Mouse (Mus musculus): Measurements from ENCODE around the gene Zbtb18. TPM values are rescaled to one million over a fixed set of nuclear protein-coding genes. Genes with fewer than 3 reads are reported as not detected.
A peak's percentile ranks its signal among the peaks of the same experiment; 100 is the strongest.
"Not testable (repeated sequence)": the region's sequence is repeated elsewhere in the genome, so short reads cannot be mapped to it uniquely, and the experiment has no call there.

The Zbtb18 gene
- polyA plus RNA-seq, 1 experiment from 2014 or later = 3.2 TPM

DNA sequence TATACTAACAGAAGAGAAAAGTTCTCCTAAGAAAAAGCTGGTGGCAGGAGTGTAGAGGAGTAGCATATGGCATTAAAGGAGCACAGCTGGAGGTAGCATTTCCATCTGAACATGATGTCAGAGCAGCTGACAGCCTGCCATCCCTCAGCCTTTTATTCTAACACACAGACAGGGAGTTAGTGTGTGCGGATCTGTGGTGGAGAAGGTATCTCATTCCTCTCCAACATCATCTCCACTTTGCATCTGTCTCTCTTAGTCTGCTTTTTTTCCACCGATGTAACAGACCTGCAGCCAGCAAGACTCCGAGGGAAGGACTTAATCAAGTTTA is 2.3 kb downstream of the Zbtb18 start:
- peak overlapping the region; percentile 95 for H3K4me2 ChIP-seq
- 24% methylated on average over 3 of the region's 3 CpGs for WGBS (ENCODE audit: insufficient replicate concordance)
- peak overlapping the region; percentile 82; the same call in 1 of the 2 replicates for H3K4me3 ChIP-seq (ENCODE audit: low read depth, low read length)
- H3K36me3 ChIP-seq (ENCODE audit: control insufficient read depth, insufficient read depth, low read length) = peaks cover 4% of the 10 kb centered on the region; the same call in 1 of the 2 replicates
- no peak overlapping the region for H3K9ac ChIP-seq (ENCODE audit: low read depth, low read length)
- H3K27ac ChIP-seq (ENCODE audit: low read depth, low read length) = no peak overlapping the region
- H3K27me3 ChIP-seq (ENCODE audit: control insufficient read depth, insufficient read depth, low read length) = no peaks in the 10 kb centered on the region
- H3K4me1 ChIP-seq (ENCODE audit: control insufficient read depth, insufficient read depth, low read length) = peaks cover 22% of the 10 kb centered on the region
- ATAC-seq (replicated peaks; ENCODE audit: insufficient number of reproducible peaks, low FRiP score, low TSS enrichment) = no peak
- H3K9me3 ChIP-seq (replicated peaks; ENCODE audit: control insufficient read depth, low read length) = no peaks in the 10 kb centered on the region

DNA sequence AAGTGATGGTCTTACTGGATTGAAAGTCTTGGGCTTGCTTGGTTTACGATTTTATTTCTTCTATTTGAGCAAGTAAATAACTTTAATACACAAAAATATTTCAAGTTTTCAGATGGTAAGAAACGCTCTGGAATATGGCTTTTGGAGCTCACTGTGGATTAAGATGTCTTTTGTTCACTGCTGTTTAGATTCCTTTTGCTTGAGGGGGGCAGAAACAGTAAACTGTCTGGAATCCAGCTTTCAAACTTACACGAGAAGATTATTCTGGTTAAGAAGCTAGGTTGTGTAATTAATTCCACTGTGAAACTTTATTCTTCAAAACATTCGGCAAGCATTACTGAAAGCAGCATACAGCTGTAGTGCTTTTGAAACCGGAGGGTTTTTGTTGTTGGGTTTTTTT is 2.8 kb downstream of the Zbtb18 start:
- H3K4me1 ChIP-seq (ENCODE audit: control insufficient read depth, insufficient read depth, low read length) = peaks cover 22% of the 10 kb centered on the region
- no peaks in the 10 kb centered on the region for H3K9me3 ChIP-seq (replicated peaks; ENCODE audit: control insufficient read depth, low read length)
- no peaks in the 10 kb centered on the region for H3K27me3 ChIP-seq (ENCODE audit: control insufficient read depth, insufficient read depth, low read length)
- WGBS (ENCODE audit: insufficient replicate concordance) = 58% methylated on average over 5 of the region's 5 CpGs
- no peak overlapping the region for H3K9ac ChIP-seq (ENCODE audit: low read depth, low read length)
- no peak for ATAC-seq (replicated peaks; ENCODE audit: insufficient number of reproducible peaks, low FRiP score, low TSS enrichment)
- H3K27ac ChIP-seq (ENCODE audit: low read depth, low read length) = no peak overlapping the region
- no peak overlapping the region for H3K4me3 ChIP-seq (ENCODE audit: low read depth, low read length)
- H3K4me2 ChIP-seq = no peak overlapping the region
- peaks cover 4% of the 10 kb centered on the region; the same call in 1 of the 2 replicates for H3K36me3 ChIP-seq (ENCODE audit: control insufficient read depth, insufficient read depth, low read length)

DNA sequence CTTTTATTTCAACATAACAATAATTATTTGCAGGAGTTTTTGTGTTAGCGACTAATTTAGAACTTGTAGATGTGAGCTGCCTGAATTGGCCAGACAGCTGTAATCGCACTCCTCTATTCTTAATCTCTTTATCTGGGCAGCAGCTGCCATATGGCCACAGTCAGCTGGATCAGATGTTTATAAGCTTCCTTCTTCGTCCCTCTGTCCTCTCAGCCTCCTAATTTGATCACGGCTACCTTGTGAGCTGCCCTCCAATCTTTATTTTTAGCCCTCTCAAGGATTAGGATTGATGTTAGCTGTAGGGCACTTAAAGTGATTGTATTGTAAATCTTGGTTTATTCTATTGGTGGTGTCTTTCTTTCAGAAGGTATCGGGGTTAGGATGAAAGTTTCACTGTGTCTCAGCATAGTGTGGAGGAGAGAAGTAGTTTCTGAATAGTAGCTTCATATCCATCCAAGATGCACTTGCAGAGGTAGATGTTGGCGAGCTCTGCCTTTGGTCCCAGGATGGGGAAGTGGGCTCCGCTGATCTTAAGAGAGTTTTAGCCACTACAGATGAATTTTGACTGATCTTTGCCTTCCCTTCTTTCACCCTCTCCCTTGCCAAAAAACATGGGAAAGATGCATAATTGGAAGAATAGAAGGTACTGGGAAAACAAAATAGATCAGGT is 3.4 kb downstream of the Zbtb18 start:
- Histone ChIP-seq H3K36me3 (ENCODE audit: control insufficient read depth, insufficient read depth, low read length) (peaks cover 4% of the 10 kb centered on the region; the same call in 1 of the 2 replicates), H3K4me1 (ENCODE audit: control insufficient read depth, insufficient read depth, low read length) (peaks cover 22% of the 10 kb centered on the region), H3K9me3 (replicated peaks; ENCODE audit: control insufficient read depth, low read length) (no peaks in the 10 kb centered on the region), H3K4me2 (peak overlapping the region; percentile 27), H3K27me3 (ENCODE audit: control insufficient read depth, insufficient read depth, low read length) (no peaks in the 10 kb centered on the region), H3K27ac (ENCODE audit: low read depth, low read length) (no peak overlapping the region), H3K4me3 (ENCODE audit: low read depth, low read length) (no peak overlapping the region), H3K9ac (ENCODE audit: low read depth, low read length) (no peak overlapping the region)
- no peak for ATAC-seq (replicated peaks; ENCODE audit: insufficient number of reproducible peaks, low FRiP score, low TSS enrichment)
- 40% methylated on average over 7 of the region's 7 CpGs for WGBS (ENCODE audit: insufficient replicate concordance)

GRCm38 (mm10) chr1:177447086-177447485 is 4.9 kb downstream of the Zbtb18 start:
- 59% methylated on average over 9 of the region's 9 CpGs for WGBS (ENCODE audit: insufficient replicate concordance)
- H3K4me2 ChIP-seq = no peak overlapping the region
- peaks cover 4% of the 10 kb centered on the region; the same call in 1 of the 2 replicates for H3K36me3 ChIP-seq (ENCODE audit: control insufficient read depth, insufficient read depth, low read length)
- H3K4me3 ChIP-seq (ENCODE audit: low read depth, low read length) = no peak overlapping the region
- no peak overlapping the region for H3K9ac ChIP-seq (ENCODE audit: low read depth, low read length)
- no peak for ATAC-seq (replicated peaks; ENCODE audit: insufficient number of reproducible peaks, low FRiP score, low TSS enrichment)
- peaks cover 22% of the 10 kb centered on the region for H3K4me1 ChIP-seq (ENCODE audit: control insufficient read depth, insufficient read depth, low read length)
- no peaks in the 10 kb centered on the region for H3K9me3 ChIP-seq (replicated peaks; ENCODE audit: control insufficient read depth, low read length)
- H3K27me3 ChIP-seq (ENCODE audit: control insufficient read depth, insufficient read depth, low read length) = no peaks in the 10 kb centered on the region
- H3K27ac ChIP-seq (ENCODE audit: low read depth, low read length) = no peak overlapping the region

- 71% methylated on average over 12 of the region's 12 CpGs for WGBS (ENCODE audit: insufficient replicate concordance)
- H3K4me2 ChIP-seq = no peak overlapping the region
- H3K36me3 ChIP-seq (ENCODE audit: control insufficient read depth, insufficient read depth, low read length) = peaks cover 4% of the 10 kb centered on the region; the same call in 1 of the 2 replicates
- no peaks in the 10 kb centered on the region for H3K27me3 ChIP-seq (ENCODE audit: control insufficient read depth, insufficient read depth, low read length)
- peaks cover 22% of the 10 kb centered on the region for H3K4me1 ChIP-seq (ENCODE audit: control insufficient read depth, insufficient read depth, low read length)
- ATAC-seq (replicated peaks; ENCODE audit: insufficient number of reproducible peaks, low FRiP score, low TSS enrichment) = no peak
- H3K4me3 ChIP-seq (ENCODE audit: low read depth, low read length) = no peak overlapping the region
- H3K9me3 ChIP-seq (replicated peaks; ENCODE audit: control insufficient read depth, low read length) = no peaks in the 10 kb centered on the region
- H3K9ac ChIP-seq (ENCODE audit: low read depth, low read length) = no peak overlapping the region
- no peak overlapping the region for H3K27ac ChIP-seq (ENCODE audit: low read depth, low read length)
Observed at GRCm38 (mm10) chr1:177447541-177448111, 5.5 kb downstream of the Zbtb18 start.

DNA sequence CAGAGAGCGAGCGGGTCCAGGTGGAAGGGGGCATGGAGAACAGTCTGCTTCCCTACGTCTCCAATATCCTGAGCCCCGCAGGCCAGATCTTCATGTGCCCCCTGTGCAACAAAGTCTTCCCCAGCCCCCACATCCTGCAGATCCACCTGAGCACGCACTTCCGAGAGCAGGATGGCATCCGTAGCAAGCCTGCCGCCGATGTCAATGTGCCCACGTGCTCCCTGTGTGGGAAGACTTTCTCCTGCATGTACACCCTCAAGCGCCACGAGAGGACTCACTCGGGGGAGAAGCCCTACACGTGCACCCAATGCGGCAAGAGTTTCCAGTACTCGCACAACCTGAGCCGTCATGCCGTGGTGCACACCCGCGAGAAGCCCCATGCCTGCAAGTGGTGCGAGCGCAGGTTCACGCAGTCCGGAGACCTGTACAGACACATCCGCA is 6.0 kb downstream of the Zbtb18 start:
- WGBS (ENCODE audit: insufficient replicate concordance) = 94% methylated on average over 25 of the region's 25 CpGs
- Histone ChIP-seq H3K4me3 (ENCODE audit: low read depth, low read length) (no peak overlapping the region), H3K36me3 (ENCODE audit: control insufficient read depth, insufficient read depth, low read length) (peaks cover 4% of the 10 kb centered on the region; the same call in 1 of the 2 replicates), H3K4me1 (ENCODE audit: control insufficient read depth, insufficient read depth, low read length) (peaks cover 22% of the 10 kb centered on the region), H3K9ac (ENCODE audit: low read depth, low read length) (no peak overlapping the region), H3K27ac (ENCODE audit: low read depth, low read length) (no peak overlapping the region), H3K27me3 (ENCODE audit: control insufficient read depth, insufficient read depth, low read length) (no peaks in the 10 kb centered on the region), H3K9me3 (replicated peaks; ENCODE audit: control insufficient read depth, low read length) (no peaks in the 10 kb centered on the region), H3K4me2 (no peak overlapping the region)
- ATAC-seq (replicated peaks; ENCODE audit: insufficient number of reproducible peaks, low FRiP score, low TSS enrichment) = no peak

DNA sequence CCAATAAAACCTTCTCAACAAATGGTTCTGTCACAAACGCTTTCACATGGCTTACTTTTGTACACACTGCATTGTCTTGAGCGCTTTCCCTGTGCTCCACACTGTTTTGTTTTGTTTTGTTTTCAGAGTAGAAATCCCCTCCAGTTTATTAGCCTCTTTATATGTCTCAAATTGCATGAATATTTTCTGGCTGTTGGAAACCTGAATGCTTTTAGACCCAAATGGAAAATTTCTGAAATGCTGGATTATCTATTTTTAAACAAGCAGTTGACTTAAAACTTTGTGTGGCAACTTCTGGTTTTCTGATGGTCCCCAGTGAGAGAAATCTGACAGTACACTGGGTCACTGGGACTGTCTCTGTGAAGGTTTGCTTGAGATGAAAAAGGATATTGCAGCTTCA is 6.8 kb downstream of the Zbtb18 start:
- Histone ChIP-seq H3K9ac (ENCODE audit: low read depth, low read length) (no peak overlapping the region), H3K27me3 (ENCODE audit: control insufficient read depth, insufficient read depth, low read length) (no peaks in the 10 kb centered on the region), H3K36me3 (ENCODE audit: control insufficient read depth, insufficient read depth, low read length) (peaks cover 4% of the 10 kb centered on the region; the same call in 1 of the 2 replicates), H3K9me3 (replicated peaks; ENCODE audit: control insufficient read depth, low read length) (no peaks in the 10 kb centered on the region), H3K4me1 (ENCODE audit: control insufficient read depth, insufficient read depth, low read length) (peaks cover 16% of the 10 kb centered on the region), H3K4me2 (no peak overlapping the region), H3K4me3 (ENCODE audit: low read depth, low read length) (no peak overlapping the region), H3K27ac (ENCODE audit: low read depth, low read length) (no peak overlapping the region)
- no peak for ATAC-seq (replicated peaks; ENCODE audit: insufficient number of reproducible peaks, low FRiP score, low TSS enrichment)
- 91% methylated on average over 2 of the region's 2 CpGs for WGBS (ENCODE audit: insufficient replicate concordance)

DNA sequence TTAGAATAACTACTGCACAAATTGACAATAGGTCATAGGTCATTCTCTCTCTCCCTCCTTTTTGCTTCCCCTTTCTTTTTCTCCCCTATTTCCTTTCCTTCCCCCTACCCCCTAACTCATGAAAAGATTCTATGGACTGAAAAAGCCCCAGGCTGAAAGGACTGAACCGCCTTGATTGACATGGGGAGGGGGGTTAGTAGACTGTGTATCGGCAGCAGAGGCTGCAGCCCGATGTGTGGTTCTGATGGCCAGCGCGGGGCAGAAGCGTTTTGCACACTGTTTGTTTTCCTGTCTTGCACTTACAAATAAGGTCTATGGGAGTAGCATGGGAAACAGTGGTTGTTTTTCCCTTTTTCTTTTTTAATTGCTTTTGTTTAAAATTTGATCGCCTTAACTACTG is 7.7 kb downstream of the Zbtb18 start:
- not testable (repeated sequence) for H3K27me3 ChIP-seq (ENCODE audit: control insufficient read depth, insufficient read depth, low read length); H3K4me3 ChIP-seq (ENCODE audit: low read depth, low read length); H3K27ac ChIP-seq (ENCODE audit: low read depth, low read length); ATAC-seq (replicated peaks; ENCODE audit: insufficient number of reproducible peaks, low FRiP score, low TSS enrichment); H3K36me3 ChIP-seq (ENCODE audit: control insufficient read depth, insufficient read depth, low read length); H3K9ac ChIP-seq (ENCODE audit: low read depth, low read length); H3K4me2 ChIP-seq; H3K9me3 ChIP-seq (replicated peaks; ENCODE audit: control insufficient read depth, low read length)
- 75% methylated on average over 7 of the region's 7 CpGs for WGBS (ENCODE audit: insufficient replicate concordance)
- peaks cover 11% of the 10 kb centered on the region for H3K4me1 ChIP-seq (ENCODE audit: control insufficient read depth, insufficient read depth, low read length)

- 0 out of 2 replicates have a peak, but pooled peaks cover 2% of the 10 kb centered on the region for H3K4me1 ChIP-seq (ENCODE audit: control insufficient read depth, insufficient read depth, low read length)
- no peak overlapping the region for H3K4me3 ChIP-seq (ENCODE audit: low read depth, low read length)
- H3K9me3 ChIP-seq (replicated peaks; ENCODE audit: control insufficient read depth, low read length) = no peaks in the 10 kb centered on the region
- no peak overlapping the region for H3K27ac ChIP-seq (ENCODE audit: low read depth, low read length)
- no peak overlapping the region for H3K4me2 ChIP-seq
- 81% methylated on average over 2 of the region's 2 CpGs for WGBS (ENCODE audit: insufficient replicate concordance)
- H3K9ac ChIP-seq (ENCODE audit: low read depth, low read length) = no peak overlapping the region
- ATAC-seq (replicated peaks; ENCODE audit: insufficient number of reproducible peaks, low FRiP score, low TSS enrichment) = no peak
- no peaks in the 10 kb centered on the region for H3K27me3 ChIP-seq (ENCODE audit: control insufficient read depth, insufficient read depth, low read length)
- peaks cover 4% of the 10 kb centered on the region; the same call in 1 of the 2 replicates for H3K36me3 ChIP-seq (ENCODE audit: control insufficient read depth, insufficient read depth, low read length)
Observed at GRCm38 (mm10) chr1:177451041-177451440, 8.9 kb downstream of the Zbtb18 start.

Measured in heart, embryonic 11.5 days (tissue).